Mouse (Mus musculus) kidney, adult 2 months (tissue): ENCODE data around the gene Cabp2. TPM values are rescaled to one million over a fixed set of nuclear protein-coding genes. Genes with fewer than 3 reads are reported as not detected.
"Not testable (repeated sequence)": the region's sequence is repeated elsewhere in the genome, so short reads cannot be mapped to it uniquely, and the experiment has no call there.

Experiments used
- DNase-seq: peaks from one replicate; pipeline ENCODE4 v3.0.0; 2021
- H3K27ac ChIP-seq: fragments of 200-500 bp; 2 replicates; pipeline ENCODE4 v1.5.1; 2012; ENCODE audit warnings: low read depth, low read length, control low read depth, inconsistent platforms; ENCODE audit not compliant: insufficient read depth
- H3K27me3 ChIP-seq: fragments of 200-500 bp; replicated peaks from 2 replicates; pipeline ENCODE4 v1.6.1; 2012; ENCODE audit warnings: mild to moderate bottlenecking, moderate library complexity, low read length, inconsistent platforms; ENCODE audit not compliant: control insufficient read depth, insufficient read depth
- H3K36me3 ChIP-seq: fragments of 200-500 bp; 2 replicates; pipeline ENCODE4 v1.6.1; 2012; ENCODE audit warnings: mild to moderate bottlenecking, moderate library complexity, low read length, inconsistent platforms; ENCODE audit not compliant: control insufficient read depth, insufficient read depth
- H3K4me1 ChIP-seq: fragments of 200-500 bp; 2 replicates; pipeline ENCODE4 v1.6.1; 2011; ENCODE audit warnings: low read length; ENCODE audit not compliant: control insufficient read depth, insufficient read depth
- H3K4me3 ChIP-seq: fragments of 200-500 bp; 2 replicates; pipeline ENCODE4 v1.5.1; 2011; ENCODE audit warnings: mild to moderate bottlenecking, low read depth, low read length, control low read depth; ENCODE audit not compliant: insufficient read depth
- CTCF ChIP-seq: fragments of 200-500 bp; conservative IDR thresholded peaks from 2 replicates; pipeline ENCODE4 v1.5.1; 2011; ENCODE audit warnings: low read depth, mild to moderate bottlenecking, control low read depth, low read length, moderate library complexity, mixed read lengths; ENCODE audit not compliant: insufficient read depth, insufficient read length
- POLR2A ChIP-seq: fragments of 200-500 bp; IDR thresholded peaks from one replicate; pipeline ENCODE4 v1.6.1; 2011; ENCODE audit warnings: low read depth, low read length, control low read depth
- WGBS: fragments of 180-500 bp; shearing (Covaris S2); methylation state at CpG from one replicate; pipeline ENCODE4 v1.1.7; 2018; 5-methylcytosine and 5-hydroxymethylcytosine counted together
- polyA plus RNA-seq: library from polyadenylated mRNA; depleted of rRNA; stranded (reverse); fragments of >200 nt; gene quantifications from 2 replicates; pipeline ENCODE4 v1.2.3, GENCODE M21; 2012

Cabp2 gene
- polyA plus RNA-seq, 1 experiment, result 0.66 TPM

- Histone ChIP-seq H3K4me3 (no peak overlapping the region), H3K27me3 (no peaks in the 10 kb centered on the region), H3K27ac (peak overlapping the region; percentile 78; the same call in 1 of the 2 replicates), H3K4me1 (peaks cover 19% of the 10 kb centered on the region), H3K36me3 (no peaks in the 10 kb centered on the region)
- peak; percentile 51 for DNase-seq
- TF ChIP-seq POLR2A, result no peak
- no peak for TF ChIP-seq CTCF
- 46% methylated on average over 6 of the region's 6 CpGs for WGBS
Observed at GRCm38 (mm10) chr19:4066280-4066679, 15.1 kb upstream of the Cabp2 start.

- Histone ChIP-seq H3K27ac (peak overlapping the region; percentile 88), H3K4me1 (peaks cover 19% of the 10 kb centered on the region)
- no peak for TF ChIP-seq CTCF
- no peak for TF ChIP-seq POLR2A
Observed at GRCm38 (mm10) chr19:4066877-4067276, 14.5 kb upstream of the Cabp2 start.

GRCm38 (mm10) chr19:4068242-4068641, 13.1 kb upstream of the Cabp2 start:
- peaks cover 25% of the 10 kb centered on the region for H3K4me1 ChIP-seq
- not testable (repeated sequence) for H3K36me3 ChIP-seq, H3K27me3 ChIP-seq, H3K4me3 ChIP-seq
- DNase-seq, result peak; percentile 52
- 60% methylated on average over 2 of the region's 2 CpGs for WGBS
- peak overlapping the region; percentile 91 for H3K27ac ChIP-seq

More at GRCm38 (mm10) chr19:4066877-4067276, 14.5 kb upstream of the Cabp2 start:
- no peaks in the 10 kb centered on the region for H3K27me3 ChIP-seq
- no peak for DNase-seq
- H3K4me3 ChIP-seq, result no peak overlapping the region
- H3K36me3 ChIP-seq, result no peaks in the 10 kb centered on the region

GRCm38 (mm10) chr19:4068717-4069410, 12.5 kb upstream of the Cabp2 start:
- peaks cover 31% of the 10 kb centered on the region for H3K4me1 ChIP-seq
- no peak for TF ChIP-seq CTCF
- no peak for TF ChIP-seq POLR2A
- peak overlapping the region; percentile 91 for H3K27ac ChIP-seq
- WGBS, result 43% methylated on average over 15 of the region's 15 CpGs
- no peak for DNase-seq
- H3K27me3 ChIP-seq, result no peaks in the 10 kb centered on the region
- H3K36me3 ChIP-seq, result no peaks in the 10 kb centered on the region
- H3K4me3 ChIP-seq, result no peak overlapping the region

DNA sequence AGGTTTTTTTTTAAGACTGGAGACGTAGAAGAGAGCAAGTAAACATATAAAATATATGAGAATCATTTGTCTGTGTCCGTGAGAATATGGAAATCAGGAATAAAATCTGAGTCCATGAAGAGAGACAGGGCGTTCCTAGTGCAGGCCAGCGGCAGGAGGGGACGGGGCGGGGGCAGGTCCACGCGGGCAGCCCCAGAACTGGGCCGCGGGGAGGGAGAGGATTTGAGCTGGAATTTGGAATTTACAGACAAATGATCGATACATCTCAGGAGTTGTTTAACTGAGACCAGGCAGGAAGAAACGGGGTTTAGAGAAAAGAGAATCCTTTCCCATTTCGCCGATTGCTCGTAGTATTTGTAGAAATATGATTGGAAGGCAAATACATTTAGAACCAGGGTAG, 11.1 kb upstream of the Cabp2 start:
- WGBS, result 85% methylated on average over 15 of the region's 15 CpGs
- H3K4me1 ChIP-seq, result peaks cover 32% of the 10 kb centered on the region
- TF ChIP-seq CTCF (no peak), POLR2A (no peak)
- H3K4me3 ChIP-seq, result no peak overlapping the region
- no peak overlapping the region for H3K27ac ChIP-seq
- DNase-seq, result no peak
- H3K36me3 ChIP-seq, result no peaks in the 10 kb centered on the region
- no peaks in the 10 kb centered on the region for H3K27me3 ChIP-seq

- H3K4me1 ChIP-seq, result peaks cover 34% of the 10 kb centered on the region
- TF ChIP-seq POLR2A (no peak), CTCF (no peak)
- no peaks in the 10 kb centered on the region for H3K27me3 ChIP-seq
- H3K36me3 ChIP-seq, result no peaks in the 10 kb centered on the region
- WGBS, result 90% methylated on average over 8 of the region's 8 CpGs
- DNase-seq, result no peak
- H3K4me3 ChIP-seq, result no peak overlapping the region
- H3K27ac ChIP-seq, result no peak overlapping the region
Observed at GRCm38 (mm10) chr19:4070756-4071155, 10.6 kb upstream of the Cabp2 start.

DNA sequence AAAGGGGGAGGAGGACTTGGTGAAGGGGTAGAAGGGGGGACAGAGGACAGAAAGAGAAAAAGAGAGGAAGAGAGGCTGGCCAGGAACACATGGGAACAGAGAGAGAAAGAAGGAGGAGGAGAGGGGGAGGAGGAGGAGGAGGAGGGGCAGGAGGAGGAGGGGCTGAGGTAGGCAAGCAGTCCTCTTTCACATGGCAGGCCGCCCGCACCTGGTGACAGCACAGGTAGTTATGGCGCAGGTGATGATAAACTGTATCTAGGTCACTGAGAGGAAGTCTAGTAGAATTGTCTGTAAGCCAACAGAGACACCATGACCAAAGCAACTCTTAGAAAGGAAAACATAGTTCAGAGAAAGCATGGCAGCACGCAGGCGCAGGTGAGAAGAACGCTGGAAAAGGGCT, 10.0 kb upstream of the Cabp2 start:
- H3K36me3 ChIP-seq, result no peaks in the 10 kb centered on the region
- TF ChIP-seq POLR2A (no peak), CTCF (no peak)
- H3K27me3 ChIP-seq, result no peaks in the 10 kb centered on the region
- no peak overlapping the region for H3K4me3 ChIP-seq
- WGBS, result 89% methylated on average over 6 of the region's 6 CpGs
- peaks cover 37% of the 10 kb centered on the region for H3K4me1 ChIP-seq
- DNase-seq, result no peak
- H3K27ac ChIP-seq, result peak overlapping the region; percentile 47; the same call in 1 of the 2 replicates
